Mouse (Mus musculus): ENCODE results near the gene Galr3. TPM values are rescaled to one million over a fixed set of nuclear protein-coding genes. Genes with fewer than 3 reads are reported as not detected.

Galr3 gene
- polyA plus RNA-seq (2015; fragmentation: Nextera tagmentation; extraction: Ambion mirVana) = 0.14 and 0.17 TPM in 2 replicates

DNA sequence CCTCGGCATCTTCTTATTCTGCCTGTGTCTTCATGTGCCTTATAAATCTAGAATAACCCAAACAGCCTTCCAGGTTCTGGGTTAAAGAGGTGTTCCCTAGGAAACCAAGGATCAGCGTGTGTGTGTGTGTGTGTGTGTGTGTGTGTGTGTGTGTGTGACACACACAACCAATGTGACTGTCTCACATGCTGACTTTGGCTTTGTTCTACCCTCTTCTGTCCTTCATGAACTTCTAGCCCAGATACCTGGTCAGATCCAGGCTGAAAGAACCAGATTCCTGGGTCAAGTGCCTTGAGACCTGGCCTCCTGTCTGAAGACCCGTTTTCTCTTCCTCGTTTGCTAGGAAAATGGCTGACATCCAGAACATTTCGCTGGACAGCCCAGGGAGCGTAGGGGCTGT lies at the start of gene Galr3:
Gene Galr3 (plus strand): TSS at position 301 of the 400 bp plus-strand sequence.
- 80% methylated on average over 6 of the region's 6 CpGs for WGBS
- no peak for ATAC-seq (ENCODE audit: low FRiP score)
- H3K4me1 ChIP-seq = peaks cover 54% of the 10 kb centered on the region
- peak within 1 kb of the TSS; percentile 94 for H3K4me2 ChIP-seq
- peak within 1 kb of the TSS; percentile 61 for H3K4me3 ChIP-seq (replicated peaks)
- peak within 1 kb of the TSS; percentile 63 for H3K9ac ChIP-seq (replicated peaks)
- H3K9me3 ChIP-seq (replicated peaks) = no peaks in the 10 kb centered on the region
- H3K27me3 ChIP-seq (replicated peaks) = peaks cover 36% of the 10 kb centered on the region
- peak within 1 kb of the TSS; percentile 64 for H3K27ac ChIP-seq (replicated peaks)
- H3K36me3 ChIP-seq = peaks cover 6% of the 10 kb centered on the region; the same call in 1 of the 2 replicates

DNA sequence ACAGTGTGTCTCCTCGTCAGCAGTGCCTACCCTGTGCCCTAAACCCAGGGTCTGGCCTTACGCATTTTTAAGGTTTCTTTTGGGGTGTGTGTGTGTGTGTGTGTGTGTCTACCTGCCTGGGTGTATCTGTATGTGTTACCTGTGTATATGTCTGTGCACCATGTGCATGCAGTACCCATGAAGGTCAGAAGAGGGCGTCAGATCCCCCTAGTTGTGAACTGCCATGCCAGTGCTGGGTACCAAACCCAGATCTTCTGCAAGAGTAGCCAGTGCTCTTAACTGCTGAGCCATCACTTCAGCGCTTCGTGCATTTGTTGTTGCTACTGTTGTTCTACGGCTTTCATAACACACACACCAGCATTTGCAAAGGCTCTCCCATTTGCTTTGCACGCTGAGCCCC lies 49.5 kb upstream of the Galr3 start:
- no peak overlapping the region for H3K4me2 ChIP-seq
- 89% methylated on average over 7 of the region's 7 CpGs for WGBS
- no peak overlapping the region for H3K27ac ChIP-seq (replicated peaks)
- no peaks in the 10 kb centered on the region for H3K9me3 ChIP-seq (replicated peaks)
- no peaks in the 10 kb centered on the region for H3K27me3 ChIP-seq (replicated peaks)
- H3K36me3 ChIP-seq = peaks cover 66% of the 10 kb centered on the region
- ATAC-seq (ENCODE audit: low FRiP score) = no peak
- no peak overlapping the region for H3K9ac ChIP-seq (replicated peaks)
- no peak overlapping the region for H3K4me3 ChIP-seq (replicated peaks)
- H3K4me1 ChIP-seq = peaks cover 17% of the 10 kb centered on the region

DNA sequence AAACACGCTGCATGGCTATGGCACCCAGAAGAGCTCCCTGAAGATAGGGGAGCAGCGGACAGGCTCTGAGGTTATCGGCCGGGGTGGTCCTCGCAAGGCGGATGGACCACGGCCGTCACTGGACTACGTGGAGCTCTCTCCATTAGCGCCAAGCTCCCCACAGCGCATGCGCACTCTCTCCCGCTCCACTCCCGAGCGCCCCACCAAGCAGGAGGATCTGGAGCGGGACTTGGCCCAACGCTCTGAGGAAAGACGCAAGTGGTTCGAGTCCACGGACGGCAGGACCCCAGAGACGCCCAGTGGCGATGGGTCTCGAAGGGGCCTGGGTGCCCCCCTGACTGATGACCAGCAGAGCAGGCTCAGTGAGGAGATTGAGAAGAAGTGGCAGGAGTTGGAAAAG lies 48.8 kb upstream of the Galr3 start:
- H3K9ac ChIP-seq (replicated peaks) = no peak overlapping the region
- WGBS = 97% methylated on average over 24 of the region's 24 CpGs
- H3K4me1 ChIP-seq = peaks cover 10% of the 10 kb centered on the region
- peaks cover 66% of the 10 kb centered on the region for H3K36me3 ChIP-seq
- H3K4me2 ChIP-seq = no peak overlapping the region
- no peaks in the 10 kb centered on the region for H3K27me3 ChIP-seq (replicated peaks)
- no peak overlapping the region for H3K27ac ChIP-seq (replicated peaks)
- no peak overlapping the region for H3K4me3 ChIP-seq (replicated peaks)
- ATAC-seq (ENCODE audit: low FRiP score) = no peak
- H3K9me3 ChIP-seq (replicated peaks) = no peaks in the 10 kb centered on the region

DNA sequence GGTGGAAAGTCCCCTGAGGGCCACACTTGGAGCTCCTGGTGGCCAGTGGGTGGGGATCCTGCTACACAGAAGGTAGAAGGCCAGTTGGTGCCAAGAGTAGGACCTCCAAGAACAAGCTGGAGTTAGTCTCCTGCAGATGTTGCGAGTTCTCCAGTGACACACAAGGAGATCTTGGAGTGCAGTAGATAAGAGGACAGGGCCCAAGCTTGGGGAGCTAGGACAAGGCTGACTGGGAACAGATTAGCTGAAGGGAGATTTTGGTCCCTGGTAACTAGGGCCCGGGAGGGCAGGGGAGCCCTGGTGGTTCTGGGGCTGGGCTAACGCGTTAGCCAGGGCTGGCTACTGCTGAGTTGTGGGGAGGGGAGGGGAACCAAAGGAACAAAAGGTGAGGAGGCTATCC lies 45.8 kb upstream of the Galr3 start:
- Histone ChIP-seq H3K4me2 (no peak overlapping the region), H3K9ac (replicated peaks) (no peak overlapping the region), H3K36me3 (peaks cover 65% of the 10 kb centered on the region), H3K9me3 (replicated peaks) (no peaks in the 10 kb centered on the region), H3K4me3 (replicated peaks) (no peak overlapping the region), H3K4me1 (no peaks in the 10 kb centered on the region), H3K27me3 (replicated peaks) (no peaks in the 10 kb centered on the region), H3K27ac (replicated peaks) (no peak overlapping the region)
- WGBS = 94% methylated on average over 4 of the region's 4 CpGs
- no peak for ATAC-seq (ENCODE audit: low FRiP score)

- H3K4me1 ChIP-seq = no peaks in the 10 kb centered on the region
- H3K4me2 ChIP-seq = no peak overlapping the region
- ATAC-seq (ENCODE audit: low FRiP score) = no peak
- WGBS = 85% methylated on average over 3 of the region's 3 CpGs
- no peak overlapping the region for H3K4me3 ChIP-seq (replicated peaks)
- no peaks in the 10 kb centered on the region for H3K9me3 ChIP-seq (replicated peaks)
- H3K36me3 ChIP-seq = peaks cover 65% of the 10 kb centered on the region
- H3K27ac ChIP-seq (replicated peaks) = no peak overlapping the region
- no peak overlapping the region for H3K9ac ChIP-seq (replicated peaks)
- no peaks in the 10 kb centered on the region for H3K27me3 ChIP-seq (replicated peaks)
Observed at GRCm38 (mm10) chr15:78996663-78997062, 45.0 kb upstream of the Galr3 start.

- Histone ChIP-seq H3K27me3 (replicated peaks) (no peaks in the 10 kb centered on the region), H3K4me3 (replicated peaks) (no peak overlapping the region), H3K9ac (replicated peaks) (no peak overlapping the region), H3K27ac (replicated peaks) (no peak overlapping the region), H3K4me2 (no peak overlapping the region), H3K4me1 (no peaks in the 10 kb centered on the region), H3K9me3 (replicated peaks) (no peaks in the 10 kb centered on the region), H3K36me3 (peaks cover 65% of the 10 kb centered on the region)
- no peak for ATAC-seq (ENCODE audit: low FRiP score)
- WGBS = 80% methylated on average over 8 of the region's 8 CpGs
Observed at GRCm38 (mm10) chr15:78998348-78998747, 43.3 kb upstream of the Galr3 start.

GRCm38 (mm10) chr15:78999586-78999985 lies 42.1 kb upstream of the Galr3 start:
- Histone ChIP-seq H3K4me1 (no peaks in the 10 kb centered on the region), H3K4me3 (replicated peaks) (no peak overlapping the region), H3K9me3 (replicated peaks) (no peaks in the 10 kb centered on the region), H3K4me2 (no peak overlapping the region), H3K36me3 (peaks cover 65% of the 10 kb centered on the region), H3K27ac (replicated peaks) (no peak overlapping the region), H3K27me3 (replicated peaks) (no peaks in the 10 kb centered on the region), H3K9ac (replicated peaks) (no peak overlapping the region)
- 85% methylated on average over 11 of the region's 11 CpGs for WGBS
- no peak for ATAC-seq (ENCODE audit: low FRiP score)

- Histone ChIP-seq H3K4me3 (replicated peaks) (no peak overlapping the region), H3K4me2 (no peak overlapping the region), H3K9ac (replicated peaks) (no peak overlapping the region), H3K36me3 (peaks cover 65% of the 10 kb centered on the region), H3K27ac (replicated peaks) (no peak overlapping the region), H3K27me3 (replicated peaks) (no peaks in the 10 kb centered on the region), H3K4me1 (no peaks in the 10 kb centered on the region), H3K9me3 (replicated peaks) (no peaks in the 10 kb centered on the region)
- no peak for ATAC-seq (ENCODE audit: low FRiP score)
- WGBS = 77% methylated on average over 7 of the region's 7 CpGs
Observed at GRCm38 (mm10) chr15:79000357-79000791, 41.3 kb upstream of the Galr3 start.

- 88% methylated on average over 5 of the region's 5 CpGs for WGBS
- H3K36me3 ChIP-seq = peaks cover 69% of the 10 kb centered on the region
- ATAC-seq (ENCODE audit: low FRiP score) = no peak
Observed at GRCm38 (mm10) chr15:79001559-79001958, 40.1 kb upstream of the Galr3 start.

GRCm38 (mm10) chr15:79002036-79002435 lies 39.6 kb upstream of the Galr3 start:
- Histone ChIP-seq H3K36me3 (peaks cover 70% of the 10 kb centered on the region), H3K27ac (replicated peaks) (no peak overlapping the region), H3K4me3 (replicated peaks) (no peak overlapping the region), H3K9ac (replicated peaks) (no peak overlapping the region), H3K4me2 (no peak overlapping the region), H3K4me1 (no peaks in the 10 kb centered on the region), H3K9me3 (replicated peaks) (no peaks in the 10 kb centered on the region), H3K27me3 (replicated peaks) (no peaks in the 10 kb centered on the region)
- WGBS = 60% methylated on average over 19 of the region's 19 CpGs
- ATAC-seq (ENCODE audit: low FRiP score) = no peak

More at GRCm38 (mm10) chr15:79001559-79001958, 40.1 kb upstream of the Galr3 start:
- Histone ChIP-seq H3K4me2 (no peak overlapping the region), H3K27ac (replicated peaks) (no peak overlapping the region), H3K9me3 (replicated peaks) (no peaks in the 10 kb centered on the region), H3K27me3 (replicated peaks) (no peaks in the 10 kb centered on the region), H3K9ac (replicated peaks) (no peak overlapping the region), H3K4me1 (no peaks in the 10 kb centered on the region), H3K4me3 (replicated peaks) (no peak overlapping the region)

DNA sequence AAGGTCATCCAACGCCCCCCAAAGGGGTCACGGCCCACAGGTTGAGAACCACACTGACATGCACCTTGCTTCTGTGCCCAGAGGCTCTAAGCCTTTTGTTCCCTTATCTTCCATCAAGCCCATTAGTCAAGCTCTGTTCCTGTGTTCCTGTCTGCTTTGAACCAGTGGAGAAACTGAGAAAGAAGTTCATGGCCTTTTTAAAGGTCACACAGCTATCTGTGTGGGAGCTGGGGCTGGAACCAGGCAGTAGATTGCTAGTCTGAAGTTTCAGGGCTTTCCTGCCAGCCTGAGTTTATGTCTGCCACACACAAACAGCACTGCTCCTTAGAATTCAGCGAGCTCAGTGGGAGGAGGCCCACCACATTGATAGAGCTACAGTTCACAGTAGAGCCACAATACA lies 38.6 kb upstream of the Galr3 start:
- H3K9ac ChIP-seq (replicated peaks) = no peak overlapping the region
- no peak overlapping the region for H3K4me2 ChIP-seq
- peaks cover 73% of the 10 kb centered on the region for H3K36me3 ChIP-seq
- H3K9me3 ChIP-seq (replicated peaks) = no peaks in the 10 kb centered on the region
- no peaks in the 10 kb centered on the region for H3K27me3 ChIP-seq (replicated peaks)
- H3K4me3 ChIP-seq (replicated peaks) = no peak overlapping the region
- no peak for ATAC-seq (ENCODE audit: low FRiP score)
- no peaks in the 10 kb centered on the region for H3K4me1 ChIP-seq
- 95% methylated on average over 3 of the region's 3 CpGs for WGBS
- no peak overlapping the region for H3K27ac ChIP-seq (replicated peaks)

- Histone ChIP-seq H3K9ac (replicated peaks) (no peak overlapping the region), H3K4me3 (replicated peaks) (no peak overlapping the region), H3K4me1 (no peaks in the 10 kb centered on the region), H3K27ac (replicated peaks) (no peak overlapping the region), H3K9me3 (replicated peaks) (no peaks in the 10 kb centered on the region), H3K36me3 (peaks cover 59% of the 10 kb centered on the region), H3K27me3 (replicated peaks) (no peaks in the 10 kb centered on the region), H3K4me2 (no peak overlapping the region)
- ATAC-seq (ENCODE audit: low FRiP score) = no peak
- WGBS = 88% methylated on average over 9 of the region's 9 CpGs
Observed at GRCm38 (mm10) chr15:79005581-79005980, 36.1 kb upstream of the Galr3 start.

DNA sequence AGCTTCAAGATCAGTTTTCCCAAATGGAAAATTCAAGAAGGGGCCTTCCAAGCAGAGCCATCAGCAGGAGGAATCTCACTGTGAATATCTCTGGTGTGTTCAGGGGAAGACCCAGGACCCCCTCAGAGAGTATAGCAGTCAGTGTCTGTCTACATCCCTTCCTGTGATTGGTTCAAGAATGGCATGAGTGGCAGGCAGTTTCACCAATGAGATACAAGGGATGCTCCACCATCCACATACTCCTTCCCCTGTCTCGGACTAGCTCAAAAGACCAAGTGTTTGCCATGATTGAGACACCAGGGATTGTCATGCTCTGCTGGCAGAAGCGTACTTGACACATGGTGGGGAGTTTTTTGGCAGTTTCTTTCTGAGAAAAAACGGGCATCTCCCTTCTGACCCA lies 35.0 kb upstream of the Galr3 start:
- Histone ChIP-seq H3K27ac (replicated peaks) (no peak overlapping the region), H3K4me2 (no peak overlapping the region), H3K9me3 (replicated peaks) (no peaks in the 10 kb centered on the region), H3K36me3 (peaks cover 51% of the 10 kb centered on the region), H3K4me1 (no peaks in the 10 kb centered on the region), H3K27me3 (replicated peaks) (no peaks in the 10 kb centered on the region), H3K9ac (replicated peaks) (no peak overlapping the region), H3K4me3 (replicated peaks) (no peak overlapping the region)
- no peak for ATAC-seq (ENCODE audit: low FRiP score)
- 79% methylated on average over 3 of the region's 3 CpGs for WGBS
